Mouse (Mus musculus) forebrain, postnatal 0 days (tissue): Measurements from ENCODE around the gene Pgls. TPM values are rescaled to one million over a fixed set of nuclear protein-coding genes. Genes with fewer than 3 reads are reported as not detected.

ENCODE experiments used
- ATAC-seq: fragments of 200-750 bp; cut with Nextera tagmentation; 2 replicates; pipeline ENCODE4 v1.8.0; 2017; ENCODE audit warnings: mild to moderate bottlenecking, moderate library complexity
- DNase-seq: peaks from one replicate; pipeline ENCODE4 v3.0.0-alpha.2; 2015
- H3K27ac ChIP-seq: fragments of 300-500 bp; sonication (generic); 2 replicates; pipeline ENCODE4 v1.5.1; 2014; ENCODE audit warnings: low read depth, mild to moderate bottlenecking, antibody characterized with exemption, low read length, moderate library complexity, mixed read lengths
- H3K27me3 ChIP-seq: fragments of 300-500 bp; sonication (generic); 2 replicates; pipeline ENCODE4 v1.6.1; 2014; ENCODE audit warnings: mild to moderate bottlenecking, low read length, mixed read lengths; ENCODE audit not compliant: insufficient read depth
- H3K36me3 ChIP-seq: fragments of 300-500 bp; sonication (generic); 2 replicates; pipeline ENCODE4 v1.6.1; 2014; ENCODE audit warnings: mild to moderate bottlenecking, moderate library complexity; ENCODE audit not compliant: insufficient read depth
- H3K4me1 ChIP-seq: fragments of 300-500 bp; sonication (generic); 2 replicates; pipeline ENCODE4 v1.6.1; 2014; ENCODE audit warnings: antibody characterized with exemption; ENCODE audit not compliant: insufficient read depth
- H3K4me2 ChIP-seq: fragments of 300-500 bp; sonication (generic); 2 replicates; pipeline ENCODE4 v1.6.1; 2014; ENCODE audit warnings: low read depth, mild to moderate bottlenecking, moderate library complexity
- H3K4me3 ChIP-seq: fragments of 300-500 bp; sonication (generic); 2 replicates; pipeline ENCODE4 v1.5.1; 2014; ENCODE audit warnings: low read depth, low read length, mixed read lengths
- H3K9ac ChIP-seq: fragments of 300-500 bp; sonication (generic); 2 replicates; pipeline ENCODE4 v1.6.1; 2014; ENCODE audit warnings: mild to moderate bottlenecking
- H3K9me3 ChIP-seq: fragments of 300-500 bp; sonication (generic); 2 replicates; pipeline ENCODE4 v1.6.1; 2016; ENCODE audit warnings: low read length
- CTCF ChIP-seq: sonication (generic); IDR thresholded peaks from 2 replicates; pipeline ENCODE4 v1.5.1; 2016; ENCODE audit warnings: antibody characterized with exemption, control low read depth, low read depth
- WGBS: fragments of 180-500 bp; shearing (Covaris S2); extraction: QIAGEN DNeasy Blood & Tissue Kit; methylation state at CpG from one replicate; pipeline ENCODE4 v1.1.7; 2014; 5-methylcytosine and 5-hydroxymethylcytosine counted together
- polyA plus RNA-seq: library from polyadenylated mRNA; unstranded; fragments of >200 nt; fragmentation: Nextera tagmentation; extraction: Ambion mirVana; gene quantifications from 2 replicates; pipeline ENCODE4 v1.2.1, GENCODE M21; 2015
- total RNA-seq: library from RNA; depleted of rRNA; stranded (reverse); fragments of >200 nt; gene quantifications from 2 replicates; pipeline ENCODE4 v1.2.3, GENCODE M21; 2014

Pgls gene
- total and polyA plus RNA-seq, 2 experiments from 2014 or later = 248 to 262 TPM

- 2% methylated on average over 15 of the region's 15 CpGs for WGBS
- ATAC-seq (peak; percentile 70), DNase-seq (peak; percentile 85)
- no peaks in the 10 kb centered on the region for H3K36me3 ChIP-seq
- no peaks in the 10 kb centered on the region for H3K4me1 ChIP-seq
- H3K4me3 ChIP-seq = no peak overlapping the region
- H3K27me3 ChIP-seq = peaks cover 60% of the 10 kb centered on the region
- peak; percentile 94 for TF ChIP-seq CTCF
- no peaks in the 10 kb centered on the region for H3K9me3 ChIP-seq
- H3K9ac ChIP-seq = no peak overlapping the region
- H3K4me2 ChIP-seq = no peak overlapping the region
- H3K27ac ChIP-seq = no peak overlapping the region
These were observed 30.6 kb upstream of the Pgls start for GRCm38 (mm10) chr8:71561401-71561800.

- TF ChIP-seq CTCF = peak; percentile 78
- no peak overlapping the region; the same call in 1 of the 2 replicates for H3K9ac ChIP-seq
- peak; percentile 65 for ATAC-seq
These were observed 29.2 kb upstream of the Pgls start for GRCm38 (mm10) chr8:71562751-71563150.

GRCm38 (mm10) chr8:71563992-71564391 lies 28.0 kb upstream of the Pgls start:
- DNase-seq = no peak
- Histone ChIP-seq H3K27me3 (peaks cover 34% of the 10 kb centered on the region), H3K36me3 (no peaks in the 10 kb centered on the region), H3K9ac (no peak overlapping the region), H3K4me3 (no peak overlapping the region), H3K4me1 (peaks cover 4% of the 10 kb centered on the region; the same call in 1 of the 2 replicates), H3K4me2 (no peak overlapping the region), H3K9me3 (no peaks in the 10 kb centered on the region), H3K27ac (no peak overlapping the region)
- 86% methylated on average over 4 of the region's 4 CpGs for WGBS
- peak; percentile 40 for TF ChIP-seq CTCF
- ATAC-seq = no peak

More at GRCm38 (mm10) chr8:71562751-71563150, 29.2 kb upstream of the Pgls start:
- Histone ChIP-seq H3K36me3 (no peaks in the 10 kb centered on the region), H3K27me3 (peaks cover 47% of the 10 kb centered on the region), H3K4me3 (peak overlapping the region; percentile 14), H3K4me2 (peak overlapping the region; percentile 42), H3K27ac (no peak overlapping the region), H3K9me3 (no peaks in the 10 kb centered on the region), H3K4me1 (no peaks in the 10 kb centered on the region)
- DNase-seq = peak; percentile 63
- WGBS = 3% methylated on average over 33 of the region's 33 CpGs

- H3K4me3 ChIP-seq = no peak within 1 kb of the TSS
- no peak within 1 kb of the TSS for H3K9ac ChIP-seq
- no peaks in the 10 kb centered on the region for H3K9me3 ChIP-seq
- H3K36me3 ChIP-seq = no peaks in the 10 kb centered on the region
- DNase-seq (no peak), ATAC-seq (no peak)
- H3K4me2 ChIP-seq = no peak within 1 kb of the TSS
- H3K4me1 ChIP-seq = peaks cover 7% of the 10 kb centered on the region; the same call in 1 of the 2 replicates
- no peak within 1 kb of the TSS for H3K27ac ChIP-seq
- no peak for TF ChIP-seq CTCF
- 65% methylated on average over 3 of the region's 3 CpGs for WGBS
- peaks cover 15% of the 10 kb centered on the region for H3K27me3 ChIP-seq
These were observed 25.5 kb upstream of the Pgls start, which contains the start of gene Nxnl1 for GRCm38 (mm10) chr8:71566501-71566900. TSS of gene Nxnl1 (minus strand) at chr8:71566601.

GRCm38 (mm10) chr8:71567587-71567986 lies 24.4 kb upstream of the Pgls start:
- Histone ChIP-seq H3K9ac (no peak overlapping the region), H3K27ac (0 out of 2 replicates have a peak overlapping the region, but pooled peaks have one; percentile 50), H3K36me3 (no peaks in the 10 kb centered on the region), H3K4me1 (peaks cover 7% of the 10 kb centered on the region; the same call in 1 of the 2 replicates), H3K4me3 (no peak overlapping the region), H3K4me2 (no peak overlapping the region), H3K27me3 (peaks cover 4% of the 10 kb centered on the region), H3K9me3 (no peaks in the 10 kb centered on the region)
- 76% methylated on average over 7 of the region's 7 CpGs for WGBS
- no peak for TF ChIP-seq CTCF
- no peak for DNase-seq
- no peak for ATAC-seq

- ATAC-seq (peak; percentile 3; the same call in 1 of the 2 replicates), DNase-seq (peak; percentile 73)
- WGBS = 14% methylated on average over 13 of the region's 13 CpGs
- peaks cover 7% of the 10 kb centered on the region; the same call in 1 of the 2 replicates for H3K4me1 ChIP-seq
- TF ChIP-seq CTCF = no peak
- H3K27me3 ChIP-seq = no peaks in the 10 kb centered on the region
- peak within 1 kb of the TSS; percentile 73 for H3K4me3 ChIP-seq
- no peaks in the 10 kb centered on the region for H3K36me3 ChIP-seq
- H3K4me2 ChIP-seq = peak within 1 kb of the TSS; percentile 75
- no peaks in the 10 kb centered on the region for H3K9me3 ChIP-seq
- peak within 1 kb of the TSS; percentile 87 for H3K27ac ChIP-seq
- H3K9ac ChIP-seq = peak within 1 kb of the TSS; percentile 71
These were observed 23.5 kb upstream of the Pgls start, which contains the start of gene Slc27a1 for GRCm38 (mm10) chr8:71568387-71568937. TSS of gene Slc27a1 (plus strand) at chr8:71568882.

DNA sequence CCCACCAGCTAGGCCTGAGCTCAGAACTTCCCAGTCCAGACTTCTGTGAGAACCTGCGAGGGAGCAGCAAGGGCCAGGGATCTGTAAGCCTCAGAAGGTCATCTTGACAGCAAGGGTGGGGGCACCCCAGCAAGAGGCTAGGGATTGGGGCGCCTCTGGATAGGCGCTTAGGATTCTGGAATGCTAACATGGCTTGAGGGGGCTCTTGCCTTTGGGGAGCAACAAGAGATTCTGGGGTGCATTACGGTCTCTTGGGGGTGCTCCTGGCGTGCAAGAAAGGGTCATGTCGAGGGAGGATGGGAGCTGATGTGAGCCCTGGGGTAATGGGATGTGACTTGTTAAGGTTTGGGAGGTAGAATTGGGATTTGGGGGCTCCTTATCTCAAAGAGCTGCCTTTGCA lies 23.0 kb upstream of the Pgls start:
- ATAC-seq = no peak
- no peaks in the 10 kb centered on the region for H3K36me3 ChIP-seq
- 21% methylated on average over 6 of the region's 6 CpGs for WGBS
- H3K4me2 ChIP-seq = peak overlapping the region; percentile 75
- no peaks in the 10 kb centered on the region for H3K9me3 ChIP-seq
- H3K4me1 ChIP-seq = peaks cover 7% of the 10 kb centered on the region; the same call in 1 of the 2 replicates
- no peak for TF ChIP-seq CTCF
- peak overlapping the region; percentile 71 for H3K9ac ChIP-seq
- no peaks in the 10 kb centered on the region for H3K27me3 ChIP-seq
- H3K4me3 ChIP-seq = peak overlapping the region; percentile 73
- peak overlapping the region; percentile 87 for H3K27ac ChIP-seq
- no peak for DNase-seq
